Mouse (Mus musculus): Measurements from ENCODE around the gene Tob1. TPM values are rescaled to one million over a fixed set of nuclear protein-coding genes. Genes with fewer than 3 reads are reported as not detected.

The Tob1 gene
- polyA plus RNA-seq, 1 experiment = 34.1 TPM

GRCm38 (mm10) chr11:94225985-94226384, 14.7 kb downstream of the Tob1 start:
- 5% methylated on average over 7 of the region's 7 CpGs for WGBS
- DNase-seq (ENCODE audit: low read depth, low spot score) = peak; percentile 92

- 46% methylated on average over 9 of the region's 9 CpGs for WGBS
- DNase-seq (ENCODE audit: low read depth, low spot score) = no peak
Observed at GRCm38 (mm10) chr11:94228416-94228815, 17.2 kb downstream of the Tob1 start.

DNA sequence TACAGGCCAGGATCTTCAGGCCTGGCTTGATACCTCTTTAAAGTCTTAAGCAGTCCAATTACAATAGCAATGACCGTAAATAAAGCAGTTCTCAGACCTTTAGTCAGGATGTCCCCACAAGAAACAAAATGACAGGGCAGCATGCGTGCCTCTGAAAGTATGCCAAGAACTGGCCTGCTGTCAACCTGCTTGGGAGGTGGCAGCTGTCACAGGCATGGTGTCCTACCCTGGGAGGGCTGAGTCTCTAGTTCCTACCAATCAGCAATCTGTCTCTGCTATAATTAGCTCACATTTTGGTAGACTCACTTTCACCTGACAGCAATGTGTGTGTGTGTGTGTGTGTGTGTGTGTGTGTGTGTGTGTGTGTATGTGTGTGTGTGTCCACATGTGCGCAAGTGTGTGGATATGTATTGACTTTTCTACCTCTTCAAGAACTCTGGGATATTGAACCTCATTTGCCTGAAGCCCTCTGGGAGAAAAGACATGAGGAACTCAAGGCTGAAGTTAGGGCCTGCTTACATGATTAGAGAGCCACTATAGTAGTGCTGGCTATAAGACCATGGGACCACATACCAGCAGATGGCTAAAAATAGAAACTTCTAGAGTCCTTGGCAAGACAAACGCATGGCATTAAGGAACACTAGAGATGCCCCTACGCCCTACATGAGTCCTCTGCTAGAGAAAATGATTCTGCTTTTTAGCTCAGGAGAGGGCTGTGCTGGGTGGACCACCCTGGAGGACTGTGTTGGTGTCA, 18.1 kb downstream of the Tob1 start:
- WGBS = 73% methylated on average over 5 of the region's 5 CpGs
- DNase-seq (ENCODE audit: low read depth, low spot score) = no peak

DNA sequence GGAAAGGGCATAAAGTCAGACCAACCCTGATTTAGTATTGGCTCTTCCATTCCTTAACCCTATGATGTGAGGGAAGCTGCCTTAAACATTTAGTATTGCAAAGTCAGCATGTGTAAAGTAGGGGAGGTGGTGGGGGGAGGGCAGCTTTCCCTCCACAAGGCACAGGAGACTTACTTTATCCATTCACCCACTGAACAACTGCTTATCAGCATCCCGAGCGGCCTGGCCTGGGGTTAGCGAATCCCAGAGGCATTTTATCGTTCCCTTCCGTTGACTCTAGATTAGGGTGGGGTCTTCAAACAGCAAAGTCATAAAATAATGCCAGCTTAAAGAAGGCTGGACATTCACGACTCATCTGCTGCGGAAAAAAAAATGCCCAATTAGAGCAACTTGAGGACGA, 19.0 kb downstream of the Tob1 start:
- WGBS = 53% methylated on average over 8 of the region's 8 CpGs
- DNase-seq (ENCODE audit: low read depth, low spot score) = no peak

DNA sequence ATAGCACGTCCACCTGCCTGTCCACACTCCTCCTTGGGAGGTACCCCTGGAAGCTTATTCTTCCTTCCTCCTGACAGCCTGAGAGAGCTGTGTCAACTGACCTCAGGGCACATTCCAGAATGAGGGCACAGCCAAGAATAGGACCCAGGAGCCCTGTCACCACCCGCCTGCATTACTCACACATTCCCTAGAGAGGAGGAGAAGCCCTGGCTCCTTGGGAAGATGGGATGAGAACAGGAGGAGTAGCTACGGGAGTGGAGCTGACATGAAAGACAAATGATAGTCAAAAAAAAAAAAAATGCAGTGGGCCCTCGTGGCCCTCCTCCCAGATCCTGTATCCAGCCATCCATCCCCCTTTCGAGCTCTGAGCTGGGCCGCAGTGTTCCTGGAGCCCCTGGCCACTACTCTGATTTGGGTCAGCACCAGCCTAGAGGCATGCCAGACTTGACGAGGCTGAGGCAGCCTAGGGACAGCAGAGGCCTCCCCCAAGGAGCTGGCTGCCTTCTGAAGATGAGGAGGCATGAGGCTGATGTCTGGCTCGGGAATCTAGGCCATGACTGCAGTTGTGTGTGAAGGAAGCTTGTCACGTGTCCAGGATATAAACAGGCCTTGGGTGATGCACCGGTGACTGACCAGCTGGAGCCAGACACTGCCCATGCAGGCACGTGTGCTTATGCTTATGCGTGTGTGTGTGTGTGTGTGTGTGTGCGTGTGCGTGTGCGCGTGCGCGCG, 20.7 kb downstream of the Tob1 start:
- DNase-seq (ENCODE audit: low read depth, low spot score) = no peak
- 78% methylated on average over 19 of the region's 19 CpGs for WGBS

- no peak for DNase-seq (ENCODE audit: low read depth, low spot score)
- 80% methylated on average over 6 of the region's 6 CpGs for WGBS
Observed at GRCm38 (mm10) chr11:94233405-94233804, 22.2 kb downstream of the Tob1 start.

- WGBS = 86% methylated on average over 12 of the region's 12 CpGs
- no peak for DNase-seq (ENCODE audit: low read depth, low spot score)
Observed at GRCm38 (mm10) chr11:94234380-94234779, 23.1 kb downstream of the Tob1 start.

DNA sequence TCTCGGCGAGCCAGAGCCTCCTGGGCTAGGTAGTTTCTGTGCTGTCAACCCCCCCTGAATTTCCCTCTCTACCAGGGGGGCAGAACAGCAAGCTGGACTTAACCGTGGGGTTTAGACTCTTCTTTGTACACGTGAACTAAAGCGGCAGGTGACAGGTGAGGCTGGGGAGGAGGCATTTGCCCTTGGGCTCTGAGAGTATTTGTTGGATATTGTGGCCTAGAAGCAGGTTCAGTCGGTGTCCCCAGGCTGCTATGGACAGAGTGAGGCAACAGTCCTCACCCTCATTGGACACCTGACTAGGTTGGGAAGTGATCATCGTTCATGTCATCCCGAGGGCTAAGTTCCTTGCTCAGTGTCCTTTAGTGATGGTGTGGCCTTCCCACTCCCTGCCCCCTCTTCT, 23.6 kb downstream of the Tob1 start:
- 89% methylated on average over 8 of the region's 8 CpGs for WGBS
- DNase-seq (ENCODE audit: low read depth, low spot score) = no peak

DNA sequence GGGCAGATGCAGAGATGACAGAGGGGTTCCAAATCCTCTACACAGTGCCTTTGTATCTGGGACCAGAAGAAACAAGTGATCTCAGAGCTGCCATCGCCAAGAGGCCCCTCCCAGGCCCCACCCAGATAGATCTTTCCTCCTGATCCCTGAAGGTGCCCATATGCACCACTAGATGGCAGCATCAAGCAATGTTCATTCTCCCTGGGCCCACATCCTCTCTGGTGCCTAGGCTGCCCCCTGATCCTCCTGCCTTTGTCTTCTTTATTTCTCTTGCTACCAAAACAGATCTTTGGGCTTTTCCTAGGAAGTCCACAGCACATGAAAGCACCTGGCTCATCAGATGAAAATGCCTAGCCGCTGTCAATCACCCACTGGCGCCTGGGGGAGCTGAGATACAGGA, 24.8 kb downstream of the Tob1 start:
- DNase-seq (ENCODE audit: low read depth, low spot score) = no peak
- WGBS = 41% methylated on average over 3 of the region's 3 CpGs

GRCm38 (mm10) chr11:94238786-94239185, 27.5 kb downstream of the Tob1 start:
- 91% methylated on average over 8 of the region's 8 CpGs for WGBS

GRCm38 (mm10) chr11:94239706-94240105, 28.5 kb downstream of the Tob1 start:
- 61% methylated on average over 9 of the region's 9 CpGs for WGBS
- no peak for DNase-seq (ENCODE audit: low read depth, low spot score)

More at GRCm38 (mm10) chr11:94238786-94239185, 27.5 kb downstream of the Tob1 start:
- no peak for DNase-seq (ENCODE audit: low read depth, low spot score)

GRCm38 (mm10) chr11:94242760-94243421, 31.6 kb downstream of the Tob1 start:
- 38% methylated on average over 29 of the region's 29 CpGs for WGBS
- DNase-seq (ENCODE audit: low read depth, low spot score) = no peak

DNA sequence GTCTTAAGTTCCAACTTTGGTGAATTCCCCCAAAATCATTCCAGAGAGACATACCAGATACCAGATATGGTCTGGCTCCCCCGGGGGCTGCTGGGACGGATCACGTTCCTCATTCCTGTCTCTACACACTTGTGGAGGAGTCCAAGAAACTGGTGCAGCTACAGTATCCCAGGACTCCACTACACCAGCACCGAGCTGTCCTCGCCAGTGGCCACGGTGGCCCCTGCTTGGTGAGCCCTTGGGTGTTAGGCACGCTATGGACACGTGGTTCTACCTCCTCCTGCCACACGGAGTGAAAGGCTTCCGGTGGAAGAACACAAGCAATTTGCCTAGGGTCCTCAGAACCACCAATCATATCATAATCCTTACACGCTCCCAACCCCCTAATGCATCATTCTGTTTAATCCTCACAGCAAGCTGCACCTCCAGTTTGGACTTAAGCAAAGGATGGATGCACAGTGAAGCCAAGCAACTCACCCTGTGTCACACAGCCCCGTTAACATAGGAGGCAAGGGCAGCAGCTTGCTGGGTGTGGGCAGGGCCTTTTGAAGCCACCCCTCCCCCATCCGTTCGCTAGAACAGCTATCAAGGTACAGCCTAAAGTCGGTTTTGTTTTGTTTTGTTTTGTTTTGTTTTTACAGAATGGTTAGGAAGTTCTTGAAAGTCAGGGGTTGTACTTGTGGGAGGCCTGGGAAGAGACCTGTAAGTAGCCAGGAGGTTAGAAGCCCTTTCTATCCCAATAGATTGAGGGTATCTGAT, 32.3 kb downstream of the Tob1 start:
- no peak for DNase-seq (ENCODE audit: low read depth, low spot score)
- WGBS = 69% methylated on average over 15 of the region's 15 CpGs

DNA sequence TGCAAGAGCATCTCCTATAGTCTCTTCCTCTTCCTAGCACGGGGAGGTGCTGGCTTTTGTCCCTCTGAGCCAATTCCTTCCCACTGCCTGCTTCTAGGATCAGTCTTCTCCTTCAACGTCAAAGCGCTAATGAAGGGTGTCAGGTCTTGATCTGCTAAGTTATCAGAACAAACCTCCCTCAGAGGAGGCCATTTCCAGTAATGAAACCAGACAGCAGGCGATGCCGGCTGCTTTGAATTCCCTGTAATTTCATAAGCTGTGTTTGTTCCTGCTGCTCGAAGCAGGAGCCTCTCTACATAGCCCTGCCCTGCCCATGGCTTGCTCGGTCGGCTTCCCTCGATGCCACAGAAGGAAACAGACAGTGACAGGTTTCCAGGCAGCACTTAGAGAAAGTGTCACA, 33.1 kb downstream of the Tob1 start:
- no peak for DNase-seq (ENCODE audit: low read depth, low spot score)

GRCm38 (mm10) chr11:94245955-94246788, 34.9 kb downstream of the Tob1 start, which contains the start of gene Wfikkn2:
Wfikkn2 (minus strand) TSS chr11:94246005.
- 52% methylated on average over 17 of the region's 17 CpGs for WGBS

More for the DNA sequence above, 33.1 kb downstream of the Tob1 start:
- 37% methylated on average over 9 of the region's 9 CpGs for WGBS

GRCm38 (mm10) chr11:94246789-94247061, 35.5 kb downstream of the Tob1 start:
- WGBS = 33% methylated on average over 8 of the region's 8 CpGs
- DNase-seq (ENCODE audit: low read depth, low spot score) = no peak

More at GRCm38 (mm10) chr11:94245955-94246788, 34.9 kb downstream of the Tob1 start, which contains the start of gene Wfikkn2:
- DNase-seq (ENCODE audit: low read depth, low spot score) = no peak

DNA sequence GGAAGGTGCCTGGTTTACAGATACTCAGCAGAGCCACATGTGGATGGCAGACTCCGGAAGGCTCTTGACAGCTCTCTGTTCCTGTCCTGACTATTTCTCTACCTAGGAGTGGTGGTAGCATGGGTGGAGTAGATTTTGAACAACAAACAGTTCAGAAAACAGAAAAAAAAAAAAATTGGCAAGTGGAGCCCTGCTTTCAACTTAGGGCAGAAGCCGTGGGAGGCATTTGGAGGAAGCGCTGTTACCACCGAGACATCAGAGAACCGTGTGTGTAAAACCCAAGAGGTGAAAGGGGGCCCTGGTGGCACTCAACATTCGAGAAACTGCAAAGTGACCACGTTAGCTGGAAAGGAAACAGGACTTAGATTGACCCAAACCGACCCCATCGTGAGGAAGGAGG, 41.9 kb downstream of the Tob1 start:
- WGBS = 78% methylated on average over 9 of the region's 9 CpGs
- no peak for DNase-seq (ENCODE audit: low read depth, low spot score)

DNA sequence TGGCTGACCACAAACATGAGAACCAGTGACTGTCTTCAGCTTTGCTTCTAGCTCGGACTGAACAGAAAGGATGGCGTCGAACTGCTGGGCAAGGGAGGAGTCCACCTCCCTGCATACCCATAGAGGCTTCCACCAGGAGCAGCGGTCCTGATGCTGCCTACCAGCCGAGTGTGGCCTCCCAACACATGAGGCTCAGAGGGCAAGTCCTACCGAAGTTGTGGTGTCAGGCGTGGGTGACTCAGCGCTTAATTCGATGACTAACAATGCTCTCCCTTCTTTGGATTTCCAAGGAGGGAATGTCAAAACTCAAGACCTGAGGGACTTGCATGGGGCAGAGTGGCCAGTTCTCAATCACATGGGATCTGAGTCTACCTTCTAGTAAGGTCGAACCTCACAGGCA, 42.4 kb downstream of the Tob1 start:
- DNase-seq (ENCODE audit: low read depth, low spot score) = no peak
- WGBS = 77% methylated on average over 10 of the region's 10 CpGs

GRCm38 (mm10) chr11:94255733-94256132, 44.5 kb downstream of the Tob1 start:
- WGBS = 77% methylated on average over 5 of the region's 5 CpGs
- no peak for DNase-seq (ENCODE audit: low read depth, low spot score)
